Mouse (Mus musculus) olfactory bulb, adult 2 months (tissue): Measurements from ENCODE around the gene Mtmr10.

Source experiments
- CTCF ChIP-seq: fragments of 200-500 bp; IDR thresholded peaks from 2 replicates; pipeline ENCODE4 v1.5.1; 2012; ENCODE audit warnings: low read depth, mild to moderate bottlenecking, low read length, moderate library complexity; ENCODE audit not compliant: insufficient read depth
- POLR2A ChIP-seq: fragments of 200-500 bp; IDR thresholded peaks from 2 replicates; pipeline ENCODE4 v1.6.1; 2012; ENCODE audit warnings: mild to moderate bottlenecking, low read depth, low read length, moderate library complexity; ENCODE audit not compliant: insufficient read depth

GRCm38 (mm10) chr7:64321125-64321524, 33.7 kb downstream of the Mtmr10 start:
- TF ChIP-seq CTCF (no peak), POLR2A (no peak)
